Mouse (Mus musculus): ENCODE measurements around the gene Slc9a8.

GRCm38 (mm10) chr2:167510485-167510884 lies 89.0 kb downstream of the Slc9a8 start:
- TF ChIP-seq EP300 (optimal IDR thresholded peaks at IDR 0.05) = no peak
- no peak for TF ChIP-seq CTCF (IDR thresholded peaks at IDR 0.05; ENCODE audit: low read depth)

Measured in stomach, postnatal 0 days (tissue).